Mouse (Mus musculus) left cerebral cortex, adult 11 months (tissue): ENCODE measurements around the gene Rab1b.

Experiments used
- DNase-seq: peaks from one replicate; pipeline ENCODE4 v3.0.0; 2022; ENCODE audit warnings: low spot score

Rab1b gene

GRCm38 (mm10) chr19:5051031-5051430 lies 55.8 kb downstream of the Rab1b start:
- no peak for DNase-seq

- peak; percentile 86 for DNase-seq
Observed at GRCm38 (mm10) chr19:5050047-5050905, 56.6 kb downstream of the Rab1b start, which contains the start of gene Rin1. TSS of gene Rin1 (plus strand) at chr19:5050481.

GRCm38 (mm10) chr19:5049325-5049724 lies 57.5 kb downstream of the Rab1b start:
- no peak for DNase-seq
